Mouse (Mus musculus) CH12.LX (cell line): ENCODE data around the gene Slc24a3.

Experiments
- CTCF ChIP-seq, 2 experiments: IDR thresholded peaks in 1 of 2; conservative IDR thresholded peaks in 1 of 2; 2 replicates each; pipeline ENCODE4 v1.5.1; 2011 to 2012; ENCODE audit warnings: low read depth in 2 of 2, low read length in 2 of 2, improper control_type of control experiment in 1 of 2, inconsistent platforms in 1 of 2, mild to moderate bottlenecking in 1 of 2, moderate library complexity in 1 of 2
- NELFE ChIP-seq: IDR thresholded peaks from 2 replicates; pipeline ENCODE4 v1.6.1; 2011; ENCODE audit warnings: low read depth, low read length, improper control_type of control experiment
- POLR2A ChIP-seq: IDR thresholded peaks from 2 replicates; pipeline ENCODE4 v1.6.1; 2011; ENCODE audit warnings: low read depth, mild to moderate bottlenecking, improper control_type of control experiment, low read length
- POLR2AphosphoS2 ChIP-seq: IDR thresholded peaks from 2 replicates; pipeline ENCODE4 v1.6.1; 2011; ENCODE audit warnings: low read depth, low read length, improper control_type of control experiment

DNA sequence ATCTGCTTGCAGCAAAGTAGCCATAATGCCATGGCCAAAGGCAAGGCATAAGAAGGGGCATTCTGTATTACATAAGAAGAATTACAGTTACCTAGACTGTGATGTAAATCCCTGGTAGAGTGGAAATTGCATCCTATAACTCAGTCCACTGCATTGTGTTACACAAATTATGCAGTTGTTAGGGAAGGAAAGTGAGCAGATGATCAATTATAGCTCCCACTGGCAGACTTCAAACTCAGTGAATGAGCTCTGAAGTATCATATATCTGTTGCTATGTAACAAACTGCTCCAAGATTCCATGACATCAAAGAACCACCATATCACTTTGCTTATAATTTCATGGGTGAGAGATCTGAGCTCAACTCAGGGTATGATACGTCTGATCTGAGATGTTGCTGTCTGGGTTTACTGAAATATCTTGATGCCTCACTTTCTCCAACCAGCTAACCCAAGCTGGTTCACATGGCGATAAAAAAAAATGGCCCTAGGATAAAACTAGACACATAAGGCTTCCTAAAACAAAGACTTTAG is 387.2 kb downstream of the Slc24a3 start:
- no peak for TF ChIP-seq POLR2A
- TF ChIP-seq POLR2AphosphoS2: no peak
- no peak for TF ChIP-seq NELFE
- TF ChIP-seq CTCF (conservative IDR thresholded peaks at IDR 0.05 in 1 of 2, IDR thresholded peaks at IDR 0.05 in 1 of 2; ENCODE audit: low read depth in 2 of 2, low read length in 2 of 2): no peak
